Mouse (Mus musculus) right cerebral cortex, adult 18-20 months (tissue): ENCODE measurements around the gene Med26.

Experiments
- DNase-seq: peaks from one replicate; pipeline ENCODE4 v3.0.0; 2022; ENCODE audit warnings: mixed read lengths

Med26 gene

DNA sequence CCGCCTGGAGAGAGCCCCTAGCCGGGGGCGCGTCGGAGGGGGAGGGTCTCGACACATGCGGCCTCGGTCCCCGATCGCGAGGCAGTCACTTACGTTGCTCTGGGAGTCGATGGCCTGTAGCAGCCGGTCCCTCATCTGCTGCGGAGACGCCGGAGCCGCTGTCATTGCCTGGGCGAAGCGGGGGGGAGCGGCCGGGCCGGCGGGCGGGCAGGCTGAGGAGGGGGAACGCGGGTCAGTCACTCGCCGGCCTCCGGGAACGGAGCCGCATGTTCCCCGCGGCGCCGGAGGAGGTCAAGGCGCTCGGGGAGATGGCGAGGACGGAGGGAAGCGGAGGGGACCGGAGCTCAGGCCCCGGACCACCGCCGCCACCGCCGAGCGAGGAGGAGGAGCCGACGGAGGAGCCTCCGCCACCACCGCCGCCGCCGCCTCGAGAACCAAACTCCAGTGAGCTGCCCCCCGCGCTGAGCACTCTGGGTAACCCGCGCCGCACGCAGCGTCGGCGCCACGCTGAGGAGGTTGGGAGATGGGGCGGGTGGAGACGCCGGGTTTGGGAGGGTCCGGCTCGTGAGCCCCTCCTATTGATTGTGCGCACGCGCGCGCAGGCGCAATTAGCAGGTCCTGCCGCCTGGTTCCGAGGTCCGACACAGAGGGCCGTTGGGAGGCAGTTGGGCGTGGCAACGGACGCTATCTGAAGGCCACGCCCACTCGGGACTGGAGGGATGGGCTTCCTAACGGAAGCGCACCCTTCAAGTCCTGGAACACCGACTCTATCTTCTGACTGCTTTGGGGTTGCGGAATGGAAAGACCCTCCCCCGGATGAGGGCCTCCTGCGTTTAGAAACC, at the start of gene Med26:
Med26 (minus strand) TSS at position 469 of the 842 bp plus-strand sequence.
- DNase-seq = peak; percentile 99

- DNase-seq = no peak
Measured at GRCm38 (mm10) chr8:72590198-72590597, 42.1 kb upstream of the Med26 start.

GRCm38 (mm10) chr8:72589286-72589685, 41.2 kb upstream of the Med26 start:
- peak; percentile 91 for DNase-seq

- DNase-seq = peak; percentile 53
Measured at GRCm38 (mm10) chr8:72588865-72589264, 40.8 kb upstream of the Med26 start.

GRCm38 (mm10) chr8:72587806-72588205, 39.7 kb upstream of the Med26 start:
- DNase-seq = no peak

GRCm38 (mm10) chr8:72584390-72584789, 36.3 kb upstream of the Med26 start:
- no peak for DNase-seq

- DNase-seq = no peak
Measured at GRCm38 (mm10) chr8:72583056-72583771, 35.1 kb upstream of the Med26 start.

DNA sequence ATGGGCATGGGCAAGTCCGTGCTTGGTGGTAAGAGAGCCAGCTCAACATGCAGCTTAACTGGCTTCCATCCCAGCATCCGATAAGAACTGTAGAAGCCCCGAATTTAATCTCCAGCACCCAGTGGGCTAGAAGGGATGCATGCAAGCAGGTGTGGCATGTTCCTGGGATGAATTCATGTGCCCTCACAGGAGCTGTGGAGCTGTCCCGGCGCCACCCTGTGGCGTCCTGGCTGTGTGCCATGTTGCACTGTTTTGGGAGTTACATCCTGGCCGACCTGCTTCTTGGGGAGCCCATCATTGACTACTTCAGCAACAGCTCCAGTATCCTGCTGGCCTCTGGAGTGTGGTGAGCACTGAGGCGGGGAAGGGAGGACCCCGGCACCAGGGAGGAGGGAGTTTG, 31.3 kb upstream of the Med26 start:
- no peak for DNase-seq

DNA sequence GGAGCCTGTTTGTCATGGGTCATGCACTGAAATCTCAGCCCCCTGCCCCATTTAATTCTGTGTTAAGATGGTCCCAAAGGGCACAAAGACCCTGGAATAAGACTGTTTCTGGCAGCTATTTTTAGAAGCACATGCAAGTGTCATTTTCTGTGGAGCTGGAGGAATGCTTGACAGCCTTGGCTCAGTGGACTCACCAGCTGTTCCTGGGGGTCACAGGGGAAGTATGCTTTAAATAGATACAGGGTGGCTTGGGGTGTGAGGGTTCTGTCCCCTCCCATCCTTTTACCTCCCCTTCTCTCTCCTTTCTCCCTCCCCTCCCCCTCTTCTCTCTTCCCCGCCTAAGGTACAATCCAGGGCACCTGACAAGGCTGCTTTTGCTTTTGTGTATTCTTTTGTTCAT, 29.9 kb upstream of the Med26 start:
- DNase-seq = no peak

DNA sequence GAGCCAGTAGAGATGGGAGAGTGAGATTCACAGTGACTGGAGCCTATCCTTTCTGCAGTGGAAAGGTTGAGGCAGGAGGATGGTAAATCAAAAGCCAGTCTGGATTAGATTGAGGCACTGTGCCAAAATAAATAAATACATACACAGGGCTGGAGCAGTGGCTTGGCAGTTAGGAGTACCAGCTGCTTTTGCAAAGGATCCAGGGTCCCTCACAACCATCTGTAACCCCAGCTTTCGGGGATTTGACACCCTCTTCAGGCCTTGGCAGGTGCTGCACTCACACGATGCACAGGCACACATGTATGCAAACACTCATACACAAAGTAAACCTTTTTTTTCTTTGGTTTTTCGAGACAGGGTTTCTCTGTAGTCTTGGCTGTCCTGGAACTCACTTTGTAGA, 29.2 kb upstream of the Med26 start:
- no peak for DNase-seq

DNA sequence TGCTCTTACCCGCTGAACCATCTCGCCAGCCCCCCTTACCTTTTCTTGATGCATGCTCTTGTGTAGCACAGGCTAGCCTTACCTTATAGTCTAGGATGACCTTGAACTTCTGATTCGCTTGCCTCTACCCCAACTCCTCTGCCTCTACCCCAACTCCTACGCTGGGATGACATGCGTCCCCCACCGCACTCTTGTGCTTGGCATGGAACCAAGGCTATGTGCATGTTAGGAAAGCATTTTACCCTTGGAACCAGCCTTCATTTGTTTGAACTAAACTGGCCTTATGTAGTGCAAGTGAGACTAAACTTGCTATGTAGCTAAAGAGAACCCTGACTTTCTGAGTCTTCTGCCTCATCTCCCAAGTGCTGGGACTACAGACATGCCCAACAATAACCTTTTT, 27.8 kb upstream of the Med26 start:
- DNase-seq = no peak

- peak; percentile 35 for DNase-seq
Measured at GRCm38 (mm10) chr8:72573450-72573849, 25.4 kb upstream of the Med26 start.

DNA sequence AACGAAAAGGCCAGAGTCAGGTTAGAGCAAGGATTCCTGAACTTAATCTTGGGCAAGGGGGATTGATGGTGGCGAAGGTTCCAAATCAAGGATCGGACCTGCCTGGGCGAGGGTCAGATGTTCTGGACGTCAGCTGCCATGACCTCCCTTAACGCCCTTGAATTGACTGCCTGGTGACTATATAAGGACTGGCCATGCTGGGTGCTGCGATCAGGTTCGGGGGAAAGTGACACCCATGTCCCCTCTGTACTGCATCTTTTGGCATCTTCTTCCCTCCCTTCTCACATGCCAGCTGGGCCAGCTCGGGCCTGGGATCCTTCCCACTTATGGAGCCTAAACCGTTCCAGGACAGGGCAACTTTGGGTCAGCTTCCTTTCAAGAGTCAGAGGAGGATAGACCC, 24.4 kb upstream of the Med26 start:
- no peak for DNase-seq

- DNase-seq = peak; percentile 87
Measured at GRCm38 (mm10) chr8:72571611-72572473, 23.8 kb upstream of the Med26 start, which contains the start of gene Tmem38a. Gene Tmem38a (plus strand): TSS chr8:72572055.

DNA sequence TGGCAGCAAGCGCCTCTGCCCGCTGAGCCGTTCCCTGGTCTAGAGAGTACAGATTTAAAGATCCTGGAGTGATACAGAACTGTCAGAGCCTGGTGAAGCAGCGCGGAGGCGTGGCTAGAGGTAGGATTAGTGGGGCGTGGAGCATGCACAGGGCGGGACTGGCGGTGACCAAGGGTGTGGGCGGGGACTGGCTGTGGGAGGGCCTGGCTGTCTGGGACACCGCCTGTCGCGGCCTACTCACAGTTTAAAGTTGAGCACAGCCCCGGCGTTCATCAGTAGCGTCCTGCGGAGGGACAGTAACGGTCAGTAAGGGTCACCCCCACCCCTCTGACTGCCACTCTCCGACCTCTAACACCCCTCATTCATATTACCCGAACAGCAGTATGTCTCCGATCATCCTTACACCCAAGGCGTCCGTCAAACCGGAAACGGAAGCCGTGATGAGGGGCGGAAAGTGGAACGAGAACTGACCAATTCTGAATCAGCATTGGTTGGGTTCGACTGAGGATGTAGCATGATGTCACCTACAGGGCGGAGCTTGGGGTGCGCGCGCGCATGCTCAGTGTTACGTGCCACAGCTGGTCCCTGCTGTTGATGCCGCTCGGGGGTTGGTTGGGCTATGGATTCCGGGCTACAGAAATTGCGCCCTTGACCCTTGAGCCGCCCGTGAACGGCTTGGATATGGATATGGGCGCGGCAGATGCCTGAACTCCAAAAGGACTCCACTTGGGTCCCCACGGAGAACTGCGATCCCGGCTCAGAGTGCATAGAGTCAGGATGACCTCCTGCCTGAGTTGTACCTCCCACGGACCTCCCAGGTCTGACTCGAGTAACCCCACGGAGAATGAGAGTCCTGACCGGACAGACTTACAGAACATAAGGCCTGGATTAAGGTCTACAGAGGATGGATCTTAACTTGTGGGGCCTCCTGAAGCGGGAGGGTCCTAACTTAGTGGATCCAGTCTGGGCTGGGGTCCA, 22.9 kb upstream of the Med26 start, which contains the start of gene Smim7:
Smim7 (minus strand) TSS at position 456 of the 978 bp plus-strand sequence.
- peak; percentile 98 for DNase-seq

DNA sequence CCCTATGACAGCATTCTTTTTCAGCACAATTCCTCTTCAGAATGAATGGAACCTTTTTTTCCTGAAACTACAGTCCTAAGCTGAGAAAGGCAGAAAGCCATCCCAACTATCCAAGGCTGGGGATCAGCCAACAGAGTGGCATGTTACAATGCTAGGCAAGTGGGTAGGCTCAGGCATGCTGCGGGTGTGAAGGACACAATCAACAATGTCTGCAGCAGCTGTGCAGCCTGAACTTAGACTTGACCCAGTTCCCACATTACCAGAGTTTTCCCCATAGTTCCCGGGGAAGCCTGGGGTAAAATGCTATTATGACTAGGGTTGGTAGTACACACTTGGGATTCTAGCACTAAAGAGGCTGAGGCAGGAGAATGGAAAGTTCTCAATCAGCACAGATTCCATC, 17.9 kb upstream of the Med26 start:
- no peak for DNase-seq

DNA sequence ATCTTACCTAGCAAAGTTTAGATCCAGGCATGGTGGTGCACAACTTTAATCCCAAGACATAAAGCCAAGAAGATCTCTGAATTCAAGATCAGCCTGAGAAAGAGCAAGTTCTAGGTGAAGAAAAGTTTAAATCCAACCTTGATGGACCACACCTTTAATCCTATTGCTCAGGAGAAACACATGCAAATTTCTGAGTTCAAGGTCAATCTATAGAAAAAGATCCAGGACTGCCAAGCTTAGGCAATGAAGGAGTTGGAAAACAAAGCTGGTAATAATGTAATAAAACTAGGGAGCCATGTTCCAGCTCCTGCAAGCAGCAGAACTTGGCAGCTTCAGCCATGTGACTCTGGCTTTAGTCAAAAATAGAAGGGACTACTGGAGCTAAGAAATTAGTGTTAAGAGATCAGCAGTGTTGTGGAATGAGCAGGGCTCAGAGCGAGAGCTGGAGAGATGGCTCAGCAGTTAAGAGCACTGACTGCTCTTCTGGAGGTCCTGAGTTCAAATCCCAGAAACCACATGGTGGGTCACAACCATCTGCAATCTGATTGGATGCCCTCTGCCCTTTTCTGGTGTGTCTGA, 13.1 kb upstream of the Med26 start:
- no peak for DNase-seq

DNA sequence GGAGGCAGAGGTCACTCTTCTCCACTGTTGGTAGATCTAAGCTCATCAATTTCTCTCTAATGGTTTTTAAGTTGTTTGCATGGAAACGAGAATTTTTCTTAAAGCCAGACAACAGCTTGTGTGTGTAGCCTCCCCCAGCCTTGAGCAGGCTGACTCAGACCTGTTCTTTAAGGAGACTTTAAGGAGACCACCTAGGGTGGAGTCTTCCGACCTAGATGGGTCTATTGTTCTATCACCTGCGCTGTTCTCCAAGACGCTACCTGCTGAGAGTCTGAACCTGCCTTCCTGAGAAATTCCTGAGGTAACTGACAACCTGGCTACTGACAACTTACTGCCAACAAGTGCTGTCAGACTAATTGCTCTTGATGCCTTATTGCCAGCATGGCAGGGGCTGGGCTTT, 7.7 kb upstream of the Med26 start:
- no peak for DNase-seq

- DNase-seq = no peak
Measured at GRCm38 (mm10) chr8:72549314-72549892, 1.3 kb upstream of the Med26 start.

GRCm38 (mm10) chr8:72548644-72549313, 709 bp upstream of the Med26 start:
- no peak for DNase-seq
